Mouse (Mus musculus) G1E (cell line): Measurements from ENCODE around the gene Hbq1a. TPM values are rescaled to one million over a fixed set of nuclear protein-coding genes. Genes with fewer than 3 reads are reported as not detected.

Source experiments
- ATAC-seq: 2 replicates; pipeline ENCODE4 v1.8.0; 2016; ENCODE audit warnings: mild to moderate bottlenecking; ENCODE audit not compliant: insufficient number of reproducible peaks, poor library complexity, low FRiP score, severe bottlenecking; ENCODE audit errors: extremely low read depth
- DNase-seq: peaks from one replicate; pipeline ENCODE4 v3.0.0; 2012; ENCODE audit warnings: low spot score
- H3K27me3 ChIP-seq: 2 replicates; pipeline ENCODE4 v1.6.1; 2012; ENCODE audit warnings: mild to moderate bottlenecking, low read length, inconsistent platforms; ENCODE audit not compliant: insufficient read depth
- H3K36me3 ChIP-seq: replicated peaks from 2 replicates; pipeline ENCODE3; 2012; ENCODE audit warnings: mild to moderate bottlenecking, inconsistent platforms
- H3K4me1 ChIP-seq: 2 replicates; pipeline ENCODE4 v1.6.1; 2012; ENCODE audit warnings: low read depth, low read length, inconsistent platforms, mixed read lengths; ENCODE audit not compliant: insufficient read depth
- H3K4me3 ChIP-seq: 2 replicates; pipeline ENCODE4 v1.5.1; 2012; ENCODE audit warnings: low read depth, mild to moderate bottlenecking, inconsistent platforms, low read length, moderate library complexity, mixed read lengths
- H3K9me3 ChIP-seq: replicated peaks from 2 replicates; pipeline ENCODE4 v1.6.1; 2012; ENCODE audit warnings: inconsistent platforms
- CTCF ChIP-seq: IDR thresholded peaks from 2 replicates; pipeline ENCODE4 v1.5.1; 2012; ENCODE audit warnings: low read depth, low read length, inconsistent platforms, mixed read lengths
- GATA1 ChIP-seq: IDR thresholded peaks from 2 replicates; pipeline ENCODE4 v1.6.1; 2012; ENCODE audit warnings: borderline replicate concordance, low read length, inconsistent platforms, mixed read lengths
- GATA2 ChIP-seq: IDR thresholded peaks from 2 replicates; pipeline ENCODE4 v1.6.1; 2012; ENCODE audit warnings: low read depth, low read length, inconsistent platforms, borderline replicate concordance
- POLR2AphosphoS5 ChIP-seq: IDR thresholded peaks from 2 replicates; pipeline ENCODE4 v1.6.1; 2012; ENCODE audit warnings: low read depth, low read length, inconsistent platforms; ENCODE audit not compliant: insufficient replicate concordance
- TAL1 ChIP-seq: conservative IDR thresholded peaks from 2 replicates; pipeline ENCODE4 v1.6.1; 2012; ENCODE audit warnings: low read depth, low read length, inconsistent platforms, mixed read lengths
- polyA plus RNA-seq: library from polyadenylated mRNA; stranded (reverse); fragments of >175 nt; gene quantifications from 2 replicates; pipeline ENCODE4 v1.2.3, GENCODE M21; 2012
- total RNA-seq, 2 experiments: library from RNA; stranded (forward) in 1 of 2; stranded (reverse) in 1 of 2; fragments of 200-1000 nt in 1 of 2; fragments of >200 nt in 1 of 2; fragmentation: Nextera tagmentation in 1 of 2; gene quantifications; 2 replicates each; pipeline ENCODE4 v1.2.3; 2014 to 2017

Gene Hbq1a
- total and polyA plus RNA-seq, 3 experiments, result not detected

- Histone ChIP-seq H3K4me1 (peaks cover 73% of the 10 kb centered on the region), H3K27me3 (no peaks in the 10 kb centered on the region), H3K4me3 (no peak overlapping the region), H3K9me3 (no peaks in the 10 kb centered on the region), H3K36me3 (peaks cover 47% of the 10 kb centered on the region)
- ATAC-seq (peak; percentile 77), DNase-seq (peak; percentile 57)
- TF ChIP-seq TAL1 (peak; percentile 95), POLR2AphosphoS5 (no peak)
Measured at GRCm38 (mm10) chr11:32265117-32265738, 34.6 kb upstream of the Hbq1a start.

- Histone ChIP-seq H3K9me3 (no peaks in the 10 kb centered on the region), H3K27me3 (no peaks in the 10 kb centered on the region), H3K4me1 (peaks cover 75% of the 10 kb centered on the region), H3K4me3 (peak overlapping the region; percentile 56; the same call in 1 of the 2 replicates), H3K36me3 (peaks cover 37% of the 10 kb centered on the region)
- DNase-seq, result no peak
- TF ChIP-seq TAL1, result no peak
- TF ChIP-seq POLR2AphosphoS5, result no peak
- TF ChIP-seq GATA2, result no peak
- no peak for TF ChIP-seq CTCF
- no peak for TF ChIP-seq GATA1
- no peak for ATAC-seq
Measured at GRCm38 (mm10) chr11:32266194-32266593, 33.7 kb upstream of the Hbq1a start.

- DNase-seq, result no peak
- ATAC-seq, result no peak
- H3K4me1 ChIP-seq, result peaks cover 80% of the 10 kb centered on the region
- no peak for TF ChIP-seq TAL1
- no peak for TF ChIP-seq GATA1
- TF ChIP-seq POLR2AphosphoS5, result no peak
- no peak for TF ChIP-seq CTCF
- TF ChIP-seq GATA2, result no peak
- H3K4me3 ChIP-seq, result peak overlapping the region; percentile 84
- no peaks in the 10 kb centered on the region for H3K9me3 ChIP-seq
- H3K36me3 ChIP-seq, result peaks cover 32% of the 10 kb centered on the region
- H3K27me3 ChIP-seq, result no peaks in the 10 kb centered on the region
Measured at GRCm38 (mm10) chr11:32266776-32267175, 33.1 kb upstream of the Hbq1a start.

- Histone ChIP-seq H3K36me3 (peaks cover 27% of the 10 kb centered on the region), H3K4me3 (peak within 1 kb of the TSS; percentile 84), H3K27me3 (no peaks in the 10 kb centered on the region), H3K9me3 (no peaks in the 10 kb centered on the region), H3K4me1 (peaks cover 77% of the 10 kb centered on the region)
- ATAC-seq (no peak), DNase-seq (peak; percentile 85)
- no peak for TF ChIP-seq GATA2
- no peak for TF ChIP-seq CTCF
- no peak for TF ChIP-seq TAL1
- no peak for TF ChIP-seq POLR2AphosphoS5
- TF ChIP-seq GATA1, result no peak
Measured at GRCm38 (mm10) chr11:32267188-32267884, 32.5 kb upstream of the Hbq1a start, which contains the start of gene Nprl3. Gene Nprl3 (minus strand): TSS chr11:32267707.

GRCm38 (mm10) chr11:32267964-32268363 is 31.9 kb upstream of the Hbq1a start:
- DNase-seq, result no peak
- Histone ChIP-seq H3K36me3 (peaks cover 21% of the 10 kb centered on the region), H3K27me3 (no peaks in the 10 kb centered on the region), H3K4me1 (peaks cover 71% of the 10 kb centered on the region), H3K4me3 (peak overlapping the region; percentile 84; the same call in 1 of the 2 replicates), H3K9me3 (no peaks in the 10 kb centered on the region)
- no peak for ATAC-seq
- TF ChIP-seq GATA2, result no peak
- TF ChIP-seq POLR2AphosphoS5, result no peak
- TF ChIP-seq GATA1, result no peak
- no peak for TF ChIP-seq CTCF
- TF ChIP-seq TAL1, result no peak

GRCm38 (mm10) chr11:32268952-32269351 is 30.9 kb upstream of the Hbq1a start:
- Histone ChIP-seq H3K4me3 (peak overlapping the region; percentile 44; the same call in 1 of the 2 replicates), H3K9me3 (no peaks in the 10 kb centered on the region), H3K36me3 (peaks cover 12% of the 10 kb centered on the region), H3K27me3 (no peaks in the 10 kb centered on the region), H3K4me1 (peaks cover 62% of the 10 kb centered on the region)
- ATAC-seq (peak; percentile 76), DNase-seq (peak; percentile 75)
- no peak for TF ChIP-seq GATA2
- no peak for TF ChIP-seq CTCF
- no peak for TF ChIP-seq GATA1
- TF ChIP-seq TAL1, result peak; percentile 91
- no peak for TF ChIP-seq POLR2AphosphoS5
